Mouse (Mus musculus) adrenal gland, adult (tissue): ENCODE data around the gene Mtmr2.

ENCODE experiments used
- DNase-seq, 2 experiments: peaks; one replicate each; pipeline ENCODE4 v3.0.0; 2022 to 2023; ENCODE audit warnings: low spot score in 1 of 2; ENCODE audit not compliant: inconsistent age in 2 of 2

Mtmr2 gene

GRCm38 (mm10) chr9:13804480-13804879 is 56.3 kb downstream of the Mtmr2 start:
- no peak for DNase-seq

DNA sequence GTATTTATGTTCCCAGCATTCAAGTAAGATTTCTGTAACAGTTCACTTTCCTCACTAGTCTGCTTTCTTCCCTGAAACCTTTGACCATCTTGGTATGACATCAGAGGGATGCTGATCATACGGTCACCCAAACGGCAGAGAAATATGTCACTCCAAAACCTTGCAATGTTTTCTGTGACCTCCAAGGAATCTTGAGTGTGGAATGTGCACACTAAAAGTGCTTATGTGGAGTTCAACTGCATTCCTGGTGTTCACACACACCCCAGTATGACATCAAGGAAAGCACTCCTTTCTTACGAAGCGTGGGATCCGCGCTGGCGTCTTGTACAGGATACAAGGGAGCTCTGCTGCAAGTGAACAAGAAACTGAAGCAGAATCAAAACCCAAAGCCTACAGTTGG is 58.6 kb downstream of the Mtmr2 start:
- DNase-seq = no peak

DNA sequence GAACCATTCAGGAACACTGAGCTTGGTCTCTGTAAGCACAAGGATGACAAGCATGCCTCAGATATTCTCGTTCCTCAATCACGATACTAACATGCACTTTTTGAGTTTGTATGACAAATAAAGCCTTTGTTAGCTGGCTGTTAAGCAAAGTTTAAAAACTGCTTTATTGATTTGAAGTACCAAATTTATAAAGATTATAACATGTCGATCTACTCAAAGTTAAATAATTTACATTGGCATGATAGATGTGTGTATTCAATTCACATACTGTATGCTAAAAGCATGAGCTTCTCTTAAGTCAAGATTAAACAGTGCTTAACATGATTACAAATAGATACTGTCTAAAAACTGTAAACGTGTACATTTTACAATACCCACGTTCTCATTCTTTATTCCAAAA is 59.4 kb downstream of the Mtmr2 start:
- DNase-seq = no peak

GRCm38 (mm10) chr9:13809937-13810336 is 61.7 kb downstream of the Mtmr2 start:
- no peak for DNase-seq

DNA sequence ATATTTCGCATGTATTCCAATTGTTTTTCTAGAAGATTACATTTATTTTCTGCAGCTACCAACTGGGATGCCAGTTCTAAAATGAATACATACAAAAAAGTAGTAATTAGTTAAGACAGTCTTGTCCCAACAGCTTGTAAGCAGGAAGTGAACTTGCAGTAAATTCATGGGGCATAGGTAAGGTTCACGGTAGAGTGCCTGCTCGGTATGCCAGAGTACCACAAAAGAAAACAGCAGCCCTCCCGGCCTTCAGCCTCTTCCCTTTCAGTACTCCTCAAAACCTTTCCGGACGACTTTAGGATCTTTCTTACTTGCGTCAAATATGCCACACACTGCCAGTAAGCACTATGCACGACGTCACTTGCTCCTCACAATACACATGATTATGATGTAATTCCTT is 70.2 kb downstream of the Mtmr2 start:
- no peak for DNase-seq

GRCm38 (mm10) chr9:13820774-13821173 is 72.6 kb downstream of the Mtmr2 start:
- DNase-seq = no peak

DNA sequence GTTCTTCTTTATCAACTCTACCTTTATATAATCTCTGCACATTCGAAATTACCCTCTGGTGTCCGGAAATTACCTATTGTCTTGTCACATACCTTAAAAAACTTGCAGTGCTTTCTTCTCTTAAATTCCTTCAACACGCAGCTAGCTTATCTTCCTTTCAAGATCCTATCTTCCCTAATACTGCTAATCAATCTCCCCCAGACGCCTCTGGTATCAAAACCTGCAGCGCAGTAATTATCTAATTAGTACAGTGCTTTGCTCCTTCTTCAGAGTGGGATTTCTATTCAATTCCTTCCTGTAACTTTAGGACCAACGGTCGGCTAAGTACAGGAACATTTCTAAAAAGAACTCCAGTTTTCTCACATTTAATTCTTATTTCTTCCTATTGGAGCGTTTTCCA is 77.7 kb downstream of the Mtmr2 start:
- DNase-seq = no peak

GRCm38 (mm10) chr9:13826391-13826805 is 78.2 kb downstream of the Mtmr2 start:
- DNase-seq = peak in 1 of 2 experiments; percentile 94

DNA sequence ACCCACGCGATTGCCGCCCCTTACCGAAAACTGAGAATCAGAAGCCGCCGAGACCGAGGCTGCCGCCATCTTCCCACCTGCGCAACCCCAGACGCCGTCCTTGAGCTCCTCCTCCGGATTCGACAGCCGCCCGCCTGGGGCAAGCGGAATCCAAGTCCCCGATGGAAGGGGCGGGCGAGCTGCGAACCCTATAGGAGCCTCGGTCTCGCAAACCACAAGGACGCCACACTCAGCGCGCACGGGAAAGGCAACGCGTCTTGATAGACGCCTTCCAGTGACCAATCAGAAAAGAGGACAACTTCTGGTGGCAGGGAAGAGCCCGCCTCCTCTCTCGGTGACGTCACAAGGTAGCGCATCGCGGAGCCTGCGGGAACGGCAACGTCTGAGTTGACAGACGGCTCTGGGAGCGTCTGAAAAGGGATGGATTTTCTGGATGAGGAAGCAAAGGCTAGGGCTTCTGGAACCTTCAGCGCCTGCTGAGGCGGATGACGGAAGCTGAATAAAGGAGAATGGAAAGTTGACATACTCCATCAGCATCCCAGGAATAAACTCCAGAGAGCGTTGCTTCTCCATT is 78.7 kb downstream of the Mtmr2 start, which contains the start of gene Cep57:
Gene Cep57, minus strand, starts transcription at position 276 of the 574 bp plus-strand sequence.
- DNase-seq = peak; percentile 96 to 99

DNA sequence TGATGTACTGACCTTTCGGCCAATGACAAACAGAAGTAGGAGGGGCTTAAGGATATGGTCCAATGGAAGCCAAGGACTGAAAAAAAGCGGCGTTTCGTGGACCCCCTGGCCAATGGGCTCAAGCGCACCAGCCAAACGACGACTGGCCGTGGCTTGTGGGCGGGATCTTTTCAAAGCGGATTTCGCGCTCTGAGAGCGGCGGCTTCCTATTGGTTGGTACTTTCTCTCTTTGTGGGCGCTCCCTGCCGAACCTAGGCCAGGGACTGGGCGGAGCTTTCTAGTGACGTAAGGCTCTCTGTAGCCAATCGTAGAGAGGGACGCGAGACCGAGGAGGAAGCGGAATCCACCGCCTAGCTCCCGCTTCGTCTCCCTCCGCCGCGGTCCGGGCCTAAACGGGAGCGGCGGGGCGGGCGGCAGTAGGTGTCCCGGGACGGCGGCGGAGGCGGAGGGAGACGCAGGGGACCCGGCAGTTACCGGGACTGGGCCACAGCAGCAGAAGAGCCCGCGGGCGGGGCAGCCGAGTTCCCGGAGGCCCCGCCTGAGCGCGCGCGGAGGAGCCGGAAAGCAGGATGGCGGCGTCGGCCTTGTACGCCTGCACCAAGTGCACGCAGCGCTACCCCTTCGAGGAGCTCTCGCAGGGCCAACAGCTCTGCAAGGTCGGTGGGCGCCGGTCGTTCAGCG is 79.3 kb downstream of the Mtmr2 start, which contains the start of gene Fam76b:
Gene Fam76b, plus strand, starts transcription at position 311 of the 681 bp plus-strand sequence.
- DNase-seq = peak; percentile 100

GRCm38 (mm10) chr9:13828087-13828441 is 79.9 kb downstream of the Mtmr2 start:
- DNase-seq = no peak

GRCm38 (mm10) chr9:13835256-13835655 is 87.0 kb downstream of the Mtmr2 start:
- no peak for DNase-seq

GRCm38 (mm10) chr9:13836726-13837125 is 88.5 kb downstream of the Mtmr2 start:
- DNase-seq = no peak

- no peak for DNase-seq
Observed at GRCm38 (mm10) chr9:13847591-13847990, 99.4 kb downstream of the Mtmr2 start.

DNA sequence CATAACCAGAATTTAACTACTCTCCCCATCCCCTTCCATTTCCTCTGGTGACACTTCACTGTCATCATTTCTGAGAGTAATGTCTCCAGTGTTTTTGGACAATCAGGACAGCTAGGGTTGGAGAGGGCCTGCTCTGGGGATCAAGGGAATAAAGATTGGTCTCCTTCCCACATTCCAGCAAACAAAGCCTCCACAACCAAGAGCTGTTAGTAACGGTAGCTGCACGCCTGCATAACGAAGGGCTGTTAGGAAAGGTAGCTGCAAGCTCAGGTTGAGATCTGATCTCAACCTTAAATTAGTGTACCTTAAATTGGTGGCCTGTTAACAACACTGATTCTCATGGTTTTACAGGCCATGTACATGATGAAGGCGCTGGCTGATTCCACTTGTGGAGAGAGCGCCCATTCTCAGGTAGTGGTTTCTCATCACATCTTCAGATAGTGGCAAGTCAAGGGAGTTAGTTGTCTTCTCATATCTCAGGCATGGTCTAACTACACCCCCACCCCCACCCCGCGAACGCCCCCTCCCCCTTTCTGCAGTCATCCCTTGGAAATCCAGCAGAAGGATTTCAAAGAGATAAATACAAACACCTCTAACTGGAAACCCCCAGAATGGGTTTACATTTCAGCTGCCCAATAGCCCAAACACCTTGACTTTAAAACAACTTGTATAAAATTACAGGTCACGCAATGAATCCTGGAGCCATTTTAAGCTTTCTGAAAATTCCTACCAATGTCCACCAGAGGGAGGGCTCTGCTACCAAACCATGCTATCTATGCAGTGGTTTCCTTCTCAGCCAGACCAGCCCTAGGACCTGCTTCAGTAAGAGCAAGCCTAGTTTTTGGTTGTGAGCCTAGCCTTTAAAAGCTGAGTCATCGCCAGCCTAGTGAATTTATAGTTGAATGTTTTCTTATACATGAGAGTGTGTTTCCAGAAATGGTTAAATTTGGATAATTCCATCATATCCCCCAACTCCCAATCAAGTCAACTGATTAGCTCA is 100.6 kb downstream of the Mtmr2 start:
- peak; percentile 23 to 75 for DNase-seq

DNA sequence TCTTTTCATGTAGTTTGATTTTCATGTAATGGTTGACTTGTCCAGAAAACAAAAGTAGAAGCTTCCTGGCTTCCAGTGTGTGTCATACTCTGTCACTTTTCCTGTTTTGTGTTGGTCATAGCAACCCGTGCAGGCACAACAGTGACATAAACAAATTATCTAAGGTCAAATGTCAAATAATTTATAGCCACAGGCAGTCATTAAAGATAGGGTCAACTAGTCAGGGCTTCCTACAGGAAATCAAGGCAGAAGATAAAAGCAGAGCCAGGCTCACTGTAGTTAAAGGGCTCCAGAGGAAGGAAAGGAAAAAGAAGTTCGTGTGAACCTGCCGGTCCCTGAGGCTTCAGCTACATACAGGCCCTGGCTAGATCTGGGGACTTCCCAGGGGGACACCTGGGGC is 105.7 kb downstream of the Mtmr2 start:
- no peak for DNase-seq
